Mouse (Mus musculus): Measurements from ENCODE around the gene Lkaaear1.
A peak's percentile ranks its signal among the peaks of the same experiment; 100 is the strongest.

DNA sequence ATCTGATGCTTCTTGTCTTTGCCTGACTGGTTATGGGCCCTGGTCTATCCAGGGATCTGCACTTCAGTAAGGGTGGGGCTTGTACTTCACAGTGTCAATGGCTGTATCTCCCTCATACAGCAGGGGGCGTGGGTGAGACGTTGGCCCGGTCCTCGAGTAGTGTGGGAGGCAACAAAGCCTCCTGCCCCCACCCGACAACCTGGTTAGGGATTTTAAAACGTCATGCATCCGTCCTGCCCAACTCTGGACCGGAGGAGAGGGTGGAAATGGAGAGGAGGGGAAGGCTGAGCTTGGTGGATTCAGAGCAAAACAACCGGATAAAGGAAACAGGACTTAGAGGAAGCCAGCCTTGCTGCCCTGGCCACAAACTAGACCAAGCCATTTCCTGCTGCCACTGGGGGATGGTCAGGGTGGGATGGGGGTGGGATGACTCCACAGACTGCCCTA, 38.6 kb downstream of the Lkaaear1 start:
- peak; percentile 82 to 86 (median 82) for TF ChIP-seq CTCF (IDR thresholded peaks at IDR 0.05 in 2 of 3, conservative IDR thresholded peaks at IDR 0.05 in 1 of 3; ENCODE audit: control insufficient read depth in 1 of 3, insufficient read depth in 1 of 3, low read depth in 2 of 3, low read length in 3 of 3, poor library complexity in 1 of 3, severe bottlenecking in 1 of 3)
- TF ChIP-seq POLR2AphosphoS5 (IDR thresholded peaks at IDR 0.05; ENCODE audit: borderline replicate concordance, low read depth, low read length), result no peak
- TF ChIP-seq POLR2AphosphoS2 (IDR thresholded peaks at IDR 0.05; ENCODE audit: low read length), result no peak
- no peak for TF ChIP-seq RCOR1 (IDR thresholded peaks at IDR 0.05; ENCODE audit: low read depth, low read length)
- no peak for TF ChIP-seq UBTF (IDR thresholded peaks at IDR 0.05; ENCODE audit: borderline replicate concordance, insufficient read depth, low read depth, low read length)

Data from MEL (cell line).